Mouse (Mus musculus): Measurements from ENCODE around the gene Sptbn1. TPM values are rescaled to one million over a fixed set of nuclear protein-coding genes. Genes with fewer than 3 reads are reported as not detected.

The Sptbn1 gene
- total RNA-seq, 2 experiments from 2014 or later: 570 to 594 TPM

GRCm38 (mm10) chr11:30210100-30210811 lies 57.7 kb downstream of the Sptbn1 start:
- no peak for DNase-seq

- DNase-seq: no peak
These were observed 58.5 kb downstream of the Sptbn1 start for GRCm38 (mm10) chr11:30209495-30209894.

GRCm38 (mm10) chr11:30204398-30204797 lies 63.6 kb downstream of the Sptbn1 start:
- no peak for DNase-seq

- DNase-seq: no peak
These were observed 67.6 kb downstream of the Sptbn1 start for GRCm38 (mm10) chr11:30200391-30200790.

- no peak for DNase-seq
These were observed 69.8 kb downstream of the Sptbn1 start for GRCm38 (mm10) chr11:30198091-30198675.

GRCm38 (mm10) chr11:30197564-30198090 lies 70.3 kb downstream of the Sptbn1 start:
- no peak for DNase-seq

GRCm38 (mm10) chr11:30196368-30197070 lies 71.5 kb downstream of the Sptbn1 start:
- DNase-seq: no peak

GRCm38 (mm10) chr11:30195756-30196155 lies 72.2 kb downstream of the Sptbn1 start:
- DNase-seq: no peak

GRCm38 (mm10) chr11:30194800-30195199 lies 73.2 kb downstream of the Sptbn1 start:
- DNase-seq: no peak

- DNase-seq: no peak
These were observed 77.0 kb downstream of the Sptbn1 start for GRCm38 (mm10) chr11:30190959-30191358.

- no peak for DNase-seq
These were observed 77.9 kb downstream of the Sptbn1 start for GRCm38 (mm10) chr11:30190119-30190518.

- DNase-seq: no peak
These were observed 81.0 kb downstream of the Sptbn1 start for GRCm38 (mm10) chr11:30186902-30187470.

- no peak for DNase-seq
These were observed 83.4 kb downstream of the Sptbn1 start for GRCm38 (mm10) chr11:30184527-30184926.

GRCm38 (mm10) chr11:30182716-30183411 lies 85.1 kb downstream of the Sptbn1 start:
- no peak for DNase-seq

- no peak for DNase-seq
These were observed 89.8 kb downstream of the Sptbn1 start for GRCm38 (mm10) chr11:30178193-30178592.

GRCm38 (mm10) chr11:30177145-30177840 lies 90.7 kb downstream of the Sptbn1 start:
- no peak for DNase-seq

GRCm38 (mm10) chr11:30176111-30176510 lies 91.9 kb downstream of the Sptbn1 start:
- no peak for DNase-seq

GRCm38 (mm10) chr11:30175623-30176022 lies 92.4 kb downstream of the Sptbn1 start:
- no peak for DNase-seq

- no peak for DNase-seq
These were observed 96.3 kb downstream of the Sptbn1 start for GRCm38 (mm10) chr11:30171586-30172178.

GRCm38 (mm10) chr11:30171184-30171583 lies 96.8 kb downstream of the Sptbn1 start:
- no peak for DNase-seq

GRCm38 (mm10) chr11:30166551-30166922 lies 101.4 kb downstream of the Sptbn1 start:
- DNase-seq: no peak
